Mouse (Mus musculus): ENCODE results near the gene Mgst2. TPM values are rescaled to one million over a fixed set of nuclear protein-coding genes. Genes with fewer than 3 reads are reported as not detected.

Mgst2 gene
- polyA plus RNA-seq, 1 experiment from 2014 or later, result 4.1 TPM

DNA sequence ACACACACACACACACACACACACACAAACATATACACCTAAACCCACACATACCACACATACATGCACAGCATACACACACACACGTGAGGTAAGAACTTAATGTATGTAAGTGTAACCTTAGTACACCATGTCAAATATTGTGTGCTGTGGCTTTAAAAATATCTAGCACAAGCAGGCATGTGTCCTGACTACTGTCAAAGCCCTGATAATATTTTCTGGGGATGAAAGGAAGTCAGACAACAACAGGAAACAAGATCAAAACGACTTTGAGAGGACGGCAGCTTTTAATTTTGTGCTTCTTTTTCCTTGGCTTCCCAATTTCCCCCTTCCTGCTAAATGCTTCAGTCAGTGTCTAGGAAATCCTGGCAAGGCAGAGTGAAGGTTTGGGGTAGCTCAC lies 52.2 kb downstream of the Mgst2 start:
- Histone ChIP-seq H3K4me1 (peaks cover 56% of the 10 kb centered on the region), H3K9me3 (no peaks in the 10 kb centered on the region), H3K27ac (peak overlapping the region; percentile 71), H3K27me3 (ENCODE audit: insufficient read depth, poor library complexity, severe bottlenecking) (no peaks in the 10 kb centered on the region), H3K36me3 (no peaks in the 10 kb centered on the region), H3K4me3 (no peak overlapping the region)
- WGBS, result 20% methylated on average over 3 of the region's 3 CpGs
- DNase-seq (ENCODE audit: low spot score), result no peak

DNA sequence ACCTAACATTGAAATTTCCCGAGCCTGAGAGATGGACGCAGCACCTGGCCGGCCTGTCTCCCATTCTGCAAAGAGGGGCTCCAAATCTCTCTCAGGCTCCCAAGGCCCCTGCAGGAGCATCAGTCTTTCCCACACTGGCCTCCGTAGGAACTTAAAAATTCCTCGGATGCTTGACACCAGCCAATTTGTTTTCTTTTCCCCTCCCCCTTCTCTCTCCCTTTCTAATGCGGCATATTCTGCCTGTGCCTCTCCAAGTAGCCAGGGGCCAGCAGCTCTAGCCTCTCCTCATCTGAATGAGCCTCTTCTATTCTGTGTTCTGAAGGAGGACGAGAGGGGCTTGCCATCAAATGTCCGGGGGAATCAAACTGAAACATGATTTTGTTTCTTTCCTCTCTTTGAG lies 53.1 kb downstream of the Mgst2 start:
- no peak for DNase-seq (ENCODE audit: low spot score)
- H3K4me3 ChIP-seq, result peak overlapping the region; percentile 25; the same call in 1 of the 2 replicates
- H3K36me3 ChIP-seq, result no peaks in the 10 kb centered on the region
- H3K9me3 ChIP-seq, result no peaks in the 10 kb centered on the region
- WGBS, result 11% methylated on average over 8 of the region's 8 CpGs
- H3K4me1 ChIP-seq, result peaks cover 58% of the 10 kb centered on the region
- H3K27me3 ChIP-seq (ENCODE audit: insufficient read depth, poor library complexity, severe bottlenecking), result no peaks in the 10 kb centered on the region
- peak overlapping the region; percentile 71 for H3K27ac ChIP-seq

DNA sequence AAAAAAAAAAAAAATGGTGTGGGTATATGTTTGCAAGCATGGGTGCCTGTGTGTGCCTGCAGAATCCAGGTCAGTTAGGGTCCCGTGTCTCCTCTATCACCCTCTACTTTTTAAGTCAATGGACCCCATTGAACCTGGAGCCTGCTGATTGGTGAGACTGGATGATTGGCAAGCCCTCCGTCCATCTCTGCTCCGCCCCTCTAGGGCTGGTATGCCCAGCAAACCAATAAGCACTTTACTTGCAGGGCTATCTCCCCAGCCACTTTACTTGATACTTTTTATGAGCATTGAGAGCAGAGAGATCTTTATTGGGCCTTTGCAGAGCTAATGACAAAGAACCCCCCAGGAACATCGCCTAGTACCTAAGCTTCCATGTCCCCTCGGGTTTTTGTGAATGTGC lies 54.3 kb downstream of the Mgst2 start:
- no peak for DNase-seq (ENCODE audit: low spot score)
- Histone ChIP-seq H3K27me3 (ENCODE audit: insufficient read depth, poor library complexity, severe bottlenecking) (no peaks in the 10 kb centered on the region), H3K4me1 (peaks cover 48% of the 10 kb centered on the region), H3K36me3 (no peaks in the 10 kb centered on the region), H3K9me3 (no peaks in the 10 kb centered on the region), H3K4me3 (no peak overlapping the region), H3K27ac (peak overlapping the region; percentile 18; the same call in 1 of the 2 replicates)
- 77% methylated on average over 5 of the region's 5 CpGs for WGBS

DNA sequence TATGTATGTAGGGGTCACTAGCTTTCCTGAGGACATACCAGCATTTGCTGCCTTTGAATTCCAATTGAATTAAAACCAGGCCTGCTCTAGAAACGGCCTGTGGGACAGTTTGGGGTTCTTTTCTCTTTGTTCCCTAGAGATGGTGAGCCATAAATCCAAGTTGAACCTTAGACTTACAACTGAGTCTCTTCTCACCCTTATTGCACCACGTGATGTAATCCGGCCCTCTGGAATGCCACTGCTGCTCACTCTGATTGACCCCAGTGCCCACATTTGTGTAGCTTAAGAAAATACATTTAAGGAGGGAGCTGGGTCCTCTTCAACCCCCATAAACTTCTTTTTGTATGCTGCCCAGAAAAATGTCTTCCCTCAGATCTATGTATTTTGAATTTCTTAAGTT lies 57.3 kb downstream of the Mgst2 start:
- H3K9me3 ChIP-seq, result no peaks in the 10 kb centered on the region
- DNase-seq (ENCODE audit: low spot score), result no peak
- peaks cover 30% of the 10 kb centered on the region for H3K4me1 ChIP-seq
- 60% methylated on average over 3 of the region's 3 CpGs for WGBS
- H3K36me3 ChIP-seq, result no peaks in the 10 kb centered on the region
- no peaks in the 10 kb centered on the region for H3K27me3 ChIP-seq (ENCODE audit: insufficient read depth, poor library complexity, severe bottlenecking)
- no peak overlapping the region for H3K4me3 ChIP-seq
- peak overlapping the region; percentile 13; the same call in 1 of the 2 replicates for H3K27ac ChIP-seq

DNA sequence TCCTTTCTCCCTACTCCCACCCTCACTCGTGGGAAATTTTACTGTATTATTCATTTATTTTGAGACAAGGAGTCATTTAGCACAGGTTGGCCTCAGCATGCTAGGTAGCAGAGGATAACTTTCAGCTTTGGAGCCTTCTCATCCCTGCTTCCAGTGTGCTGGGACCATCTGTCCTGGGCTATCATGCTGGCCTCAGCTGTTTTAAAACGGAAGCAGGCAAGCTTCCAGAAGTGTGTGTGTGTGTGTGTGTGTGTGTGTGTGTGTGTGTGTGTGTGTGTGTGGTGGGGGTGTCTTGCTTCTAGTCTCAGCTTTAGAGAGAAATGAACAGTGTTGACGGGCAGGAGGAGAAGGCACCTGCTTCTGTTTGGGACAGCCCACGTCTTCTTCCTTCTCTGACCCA lies 57.7 kb downstream of the Mgst2 start:
- no peaks in the 10 kb centered on the region for H3K36me3 ChIP-seq
- 0 out of 2 replicates have a peak overlapping the region, but pooled peaks have one; percentile 13 for H3K27ac ChIP-seq
- H3K4me1 ChIP-seq, result peaks cover 30% of the 10 kb centered on the region
- no peak overlapping the region for H3K4me3 ChIP-seq
- no peaks in the 10 kb centered on the region for H3K9me3 ChIP-seq
- WGBS, result 70% methylated on average over 4 of the region's 4 CpGs
- no peak for DNase-seq (ENCODE audit: low spot score)
- no peaks in the 10 kb centered on the region for H3K27me3 ChIP-seq (ENCODE audit: insufficient read depth, poor library complexity, severe bottlenecking)

DNA sequence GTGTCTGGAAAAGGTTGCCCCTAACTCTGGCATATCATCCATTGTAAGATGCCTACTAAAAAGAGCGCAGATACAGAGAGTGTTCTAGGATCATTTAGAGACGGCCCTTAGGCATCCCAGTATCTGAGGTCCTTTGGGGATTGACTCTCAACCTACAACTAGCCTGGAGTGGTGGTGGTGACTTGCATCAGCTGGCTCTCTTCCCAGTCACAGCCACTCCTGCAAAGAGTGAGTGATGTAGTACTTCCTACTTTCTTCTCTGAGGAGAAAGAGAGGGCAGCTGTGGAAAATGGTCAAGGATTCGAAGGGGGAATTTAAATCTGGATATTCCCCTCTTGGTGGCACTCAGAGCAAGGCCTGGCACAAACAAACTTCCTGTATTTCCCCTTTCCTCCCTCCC lies 59.2 kb downstream of the Mgst2 start:
- Histone ChIP-seq H3K27ac (no peak overlapping the region), H3K4me1 (peaks cover 34% of the 10 kb centered on the region), H3K27me3 (ENCODE audit: insufficient read depth, poor library complexity, severe bottlenecking) (no peaks in the 10 kb centered on the region), H3K9me3 (no peaks in the 10 kb centered on the region), H3K36me3 (no peaks in the 10 kb centered on the region), H3K4me3 (no peak overlapping the region)
- WGBS, result 72% methylated on average over 3 of the region's 3 CpGs
- DNase-seq (ENCODE audit: low spot score), result no peak

DNA sequence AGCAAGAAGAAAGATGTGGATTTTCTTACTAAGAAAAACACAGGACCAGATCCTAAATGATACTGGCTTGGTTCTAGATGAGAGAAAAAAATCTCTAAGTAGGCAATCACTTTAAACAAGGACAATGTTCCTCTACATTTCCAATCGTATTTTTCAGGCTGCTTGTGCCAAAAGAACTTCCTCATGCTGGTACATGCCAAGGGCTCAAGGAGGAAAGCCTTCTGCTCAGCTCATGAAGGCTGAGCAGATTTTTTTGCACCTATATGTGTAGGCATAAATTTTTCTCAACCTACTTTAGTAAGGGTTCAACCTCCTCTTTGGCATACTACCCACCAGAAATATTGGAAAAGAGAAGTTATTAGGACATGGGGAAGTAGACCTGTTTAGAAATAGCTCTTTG lies 59.8 kb downstream of the Mgst2 start:
- no peak for DNase-seq (ENCODE audit: low spot score)
- 70% methylated on average over 1 of the region's 1 CpGs for WGBS
- no peak overlapping the region for H3K27ac ChIP-seq
- H3K4me3 ChIP-seq, result no peak overlapping the region
- no peaks in the 10 kb centered on the region for H3K36me3 ChIP-seq
- peaks cover 37% of the 10 kb centered on the region for H3K4me1 ChIP-seq
- H3K9me3 ChIP-seq, result no peaks in the 10 kb centered on the region
- no peaks in the 10 kb centered on the region for H3K27me3 ChIP-seq (ENCODE audit: insufficient read depth, poor library complexity, severe bottlenecking)

DNA sequence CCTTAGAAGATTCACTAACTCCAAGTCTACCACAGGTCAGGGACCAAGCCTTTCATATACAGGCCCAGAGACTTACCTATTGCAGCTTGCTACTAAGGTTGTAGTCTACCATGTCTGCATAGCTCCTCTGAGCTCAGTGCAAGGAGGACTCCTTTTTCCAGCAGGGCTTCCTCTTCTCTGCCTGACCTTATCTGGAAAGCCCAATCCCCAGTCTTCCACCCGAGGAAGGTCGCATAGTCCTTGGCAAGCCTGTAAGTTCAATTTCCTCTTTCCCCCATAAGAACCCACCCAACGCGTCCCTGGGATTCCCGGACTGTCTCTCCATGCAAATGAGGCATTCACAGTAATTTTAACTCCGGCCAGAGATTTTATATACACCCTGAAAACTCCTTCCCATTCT lies 66.1 kb downstream of the Mgst2 start:
- H3K27ac ChIP-seq, result peak overlapping the region; percentile 90
- H3K36me3 ChIP-seq, result no peaks in the 10 kb centered on the region
- DNase-seq (ENCODE audit: low spot score), result no peak
- WGBS, result 56% methylated on average over 6 of the region's 6 CpGs
- peaks cover 71% of the 10 kb centered on the region for H3K4me1 ChIP-seq
- H3K27me3 ChIP-seq (ENCODE audit: insufficient read depth, poor library complexity, severe bottlenecking), result no peaks in the 10 kb centered on the region
- H3K9me3 ChIP-seq, result no peaks in the 10 kb centered on the region
- no peak overlapping the region for H3K4me3 ChIP-seq

DNA sequence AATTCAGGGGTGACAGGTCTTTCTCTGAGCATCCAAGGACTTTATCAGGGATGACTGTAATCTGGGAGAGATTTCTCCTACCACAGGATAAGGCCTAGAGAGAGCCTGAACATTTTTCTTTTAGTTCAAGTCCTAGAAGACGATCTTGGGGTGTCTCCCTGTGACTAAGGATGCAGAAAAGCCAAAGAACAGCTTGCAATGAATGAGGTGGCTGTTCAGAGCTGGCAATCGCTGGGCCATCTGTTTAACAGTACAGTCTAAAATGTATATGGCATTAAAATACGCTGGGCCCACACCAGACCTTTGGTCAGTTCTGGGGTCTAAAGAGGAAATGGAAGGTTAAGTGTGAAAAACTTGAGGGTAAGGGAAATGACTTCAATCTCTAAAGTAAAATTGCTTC lies 67.3 kb downstream of the Mgst2 start:
- DNase-seq (ENCODE audit: low spot score), result no peak
- Histone ChIP-seq H3K27me3 (ENCODE audit: insufficient read depth, poor library complexity, severe bottlenecking) (no peaks in the 10 kb centered on the region), H3K4me1 (peaks cover 74% of the 10 kb centered on the region), H3K4me3 (no peak overlapping the region), H3K36me3 (no peaks in the 10 kb centered on the region), H3K9me3 (no peaks in the 10 kb centered on the region), H3K27ac (peak overlapping the region; percentile 90)
- WGBS, result 69% methylated on average over 3 of the region's 3 CpGs

DNA sequence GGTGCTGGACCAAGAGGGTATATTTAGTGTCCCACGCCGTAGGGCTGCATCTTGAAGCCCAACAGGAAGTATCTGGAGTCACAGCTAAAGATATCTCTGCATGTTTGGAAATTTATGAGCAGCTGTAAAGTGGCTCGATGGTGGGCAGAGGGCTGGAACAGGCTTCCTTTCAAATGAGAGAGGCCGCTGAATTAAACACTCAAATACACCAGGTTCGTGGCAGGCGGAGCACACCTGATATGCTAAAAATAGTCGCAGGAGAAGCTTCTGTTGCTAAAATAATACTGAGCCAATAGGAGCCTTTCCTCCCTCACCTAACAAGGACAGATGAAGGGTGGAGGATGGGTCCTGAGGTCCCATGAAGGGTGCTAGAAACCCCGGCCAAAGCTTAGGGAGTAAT lies 67.8 kb downstream of the Mgst2 start:
- no peak for DNase-seq (ENCODE audit: low spot score)
- Histone ChIP-seq H3K4me3 (peak overlapping the region; percentile 22; the same call in 1 of the 2 replicates), H3K27me3 (ENCODE audit: insufficient read depth, poor library complexity, severe bottlenecking) (no peaks in the 10 kb centered on the region), H3K9me3 (no peaks in the 10 kb centered on the region), H3K27ac (peak overlapping the region; percentile 90), H3K36me3 (no peaks in the 10 kb centered on the region), H3K4me1 (peaks cover 74% of the 10 kb centered on the region)
- 15% methylated on average over 8 of the region's 8 CpGs for WGBS

DNA sequence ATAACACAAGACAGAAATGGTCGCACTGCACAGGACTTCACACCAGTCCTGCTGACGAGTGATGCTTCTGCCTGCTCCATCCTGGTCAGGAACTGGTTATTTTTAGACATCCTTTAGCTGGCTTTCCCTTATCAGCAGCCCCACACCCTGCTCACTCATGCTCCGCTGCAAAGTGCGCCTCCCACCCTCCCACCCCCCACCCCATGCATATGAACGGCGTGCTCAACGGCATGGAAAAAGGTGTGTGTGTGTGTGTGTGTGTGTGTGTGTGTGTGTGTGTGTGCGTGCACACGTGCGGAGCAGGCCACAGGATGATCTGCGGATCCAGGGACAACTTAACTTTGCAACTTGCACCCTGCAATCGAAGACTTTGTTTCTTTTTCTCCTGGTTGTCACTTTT lies 68.3 kb downstream of the Mgst2 start:
- Histone ChIP-seq H3K9me3 (no peaks in the 10 kb centered on the region), H3K27ac (peak overlapping the region; percentile 90), H3K4me3 (peak overlapping the region; percentile 22; the same call in 1 of the 2 replicates), H3K4me1 (peaks cover 74% of the 10 kb centered on the region), H3K36me3 (no peaks in the 10 kb centered on the region), H3K27me3 (ENCODE audit: insufficient read depth, poor library complexity, severe bottlenecking) (no peaks in the 10 kb centered on the region)
- 15% methylated on average over 12 of the region's 12 CpGs for WGBS
- DNase-seq (ENCODE audit: low spot score), result peak; percentile 93

DNA sequence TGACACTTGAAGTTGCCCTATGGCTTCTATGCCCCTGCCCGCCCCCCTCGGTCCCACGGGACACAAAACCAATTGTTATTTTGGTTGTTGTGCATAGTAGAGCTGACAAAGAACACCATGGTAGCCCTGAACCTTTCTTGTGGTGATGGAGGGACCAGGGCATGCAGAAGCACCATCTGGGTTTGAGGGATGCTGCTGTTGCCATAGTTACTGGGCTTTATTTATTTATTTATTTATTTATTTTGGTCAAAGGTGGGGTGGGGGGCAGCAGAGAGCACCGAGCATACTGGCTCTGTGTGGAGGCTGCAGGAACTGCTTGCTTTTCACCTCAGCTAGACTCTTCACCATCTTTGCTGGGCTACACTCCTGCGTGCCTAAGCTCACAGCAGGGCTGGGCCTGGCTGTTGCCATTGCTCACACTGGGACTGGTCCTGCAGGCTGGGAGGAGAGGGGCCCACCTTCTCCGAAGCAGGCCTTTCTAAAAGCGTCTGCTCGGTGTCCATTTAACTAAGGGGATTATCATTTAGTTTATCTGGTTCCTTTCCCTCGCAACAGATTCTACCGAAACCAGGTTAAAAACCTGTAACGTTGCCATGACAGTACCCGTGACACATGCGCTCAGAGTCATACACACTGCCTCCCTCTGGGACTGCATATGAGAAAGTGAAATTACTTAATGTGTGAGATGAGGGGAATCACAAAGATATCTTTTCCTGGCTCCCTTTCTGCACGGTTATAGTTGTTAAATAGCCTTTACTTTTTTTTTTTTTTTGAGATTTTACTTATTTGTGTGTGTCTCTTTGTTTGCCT lies 69.2 kb downstream of the Mgst2 start:
- no peaks in the 10 kb centered on the region for H3K36me3 ChIP-seq
- no peak for DNase-seq (ENCODE audit: low spot score)
- WGBS, result 55% methylated on average over 14 of the region's 14 CpGs
- no peaks in the 10 kb centered on the region for H3K27me3 ChIP-seq (ENCODE audit: insufficient read depth, poor library complexity, severe bottlenecking)
- H3K9me3 ChIP-seq, result no peaks in the 10 kb centered on the region
- H3K27ac ChIP-seq, result peak overlapping the region; percentile 90
- H3K4me1 ChIP-seq, result peaks cover 72% of the 10 kb centered on the region
- H3K4me3 ChIP-seq, result no peak overlapping the region

DNA sequence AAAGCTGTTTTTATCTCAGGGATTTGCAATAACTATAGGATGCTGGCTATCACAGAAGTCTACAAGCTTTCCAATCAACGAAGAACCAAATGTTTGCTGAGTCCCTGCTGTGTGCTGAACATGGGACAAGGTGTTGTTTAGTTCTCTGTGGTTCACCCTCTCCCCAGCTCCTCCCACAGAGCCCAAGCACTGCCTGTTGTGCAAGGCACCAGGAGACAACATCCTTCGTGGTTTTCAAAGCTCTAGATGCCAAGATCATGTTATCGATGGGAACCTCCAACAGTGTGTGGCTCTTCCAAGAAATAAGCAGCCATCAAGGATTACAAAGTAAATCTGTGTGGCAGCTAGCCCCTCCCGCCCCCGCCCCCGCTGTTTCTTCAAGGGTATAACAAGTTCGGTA lies 70.5 kb downstream of the Mgst2 start:
- Histone ChIP-seq H3K27ac (peak overlapping the region; percentile 52; the same call in 1 of the 2 replicates), H3K4me1 (peaks cover 66% of the 10 kb centered on the region), H3K36me3 (no peaks in the 10 kb centered on the region), H3K27me3 (ENCODE audit: insufficient read depth, poor library complexity, severe bottlenecking) (no peaks in the 10 kb centered on the region), H3K4me3 (no peak overlapping the region), H3K9me3 (no peaks in the 10 kb centered on the region)
- DNase-seq (ENCODE audit: low spot score), result no peak
- WGBS, result 84% methylated on average over 7 of the region's 7 CpGs

Measured in heart, embryonic 10.5 days (tissue).